Mouse (Mus musculus) bone marrow macrophage, adult 2 months (primary cell): Measurements from ENCODE around the gene Nt5c.

Source experiments
- CTCF ChIP-seq: IDR thresholded peaks from 2 replicates; pipeline ENCODE4 v1.5.1; 2012; ENCODE audit warnings: low read depth, mild to moderate bottlenecking, low read length, moderate library complexity
- POLR2A ChIP-seq: IDR thresholded peaks from 2 replicates; pipeline ENCODE4 v1.6.1; 2012; ENCODE audit warnings: mild to moderate bottlenecking, low read depth, low read length, borderline replicate concordance

- TF ChIP-seq CTCF (no peak), POLR2A (no peak)
Observed at GRCm38 (mm10) chr11:115536038-115536681, 44.5 kb upstream of the Nt5c start, which contains the start of gene Sumo2.
